Mouse (Mus musculus): ENCODE results near the gene Gm44511. TPM values are rescaled to one million over a fixed set of nuclear protein-coding genes. Genes with fewer than 3 reads are reported as not detected.

Gm44511 gene
- polyA plus RNA-seq (2017; shearing (Covaris generic)), result not detected

GRCm38 (mm10) chr6:128826132-128826531, at the start of gene Gm44511, which contains the start of gene Klrb1b:
TSS of gene Gm44511 (minus strand) at chr6:128826315.
TSS of gene Klrb1b (minus strand) at chr6:128826331.

DNA sequence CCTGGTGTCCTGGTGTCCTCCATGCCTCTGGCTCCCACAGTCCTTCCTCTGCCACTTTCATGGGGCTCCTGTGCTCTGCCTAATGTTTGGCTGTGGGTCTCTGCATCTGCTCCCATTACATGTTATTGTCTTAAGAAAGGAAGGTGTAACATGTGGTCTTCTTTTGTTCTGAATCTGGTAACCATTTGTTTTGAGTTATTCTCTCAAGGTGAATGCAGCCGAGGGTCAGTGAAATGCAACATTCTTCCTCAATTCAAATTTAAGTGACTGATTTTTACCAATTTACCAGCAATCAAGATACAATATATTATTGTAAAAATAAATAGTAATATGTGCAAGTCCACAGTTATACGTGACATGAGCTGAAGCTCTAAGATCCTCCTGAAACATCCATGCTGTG, 37.0 kb downstream of the Gm44511 start, which contains the start of gene Klrb1c:
Klrb1c (minus strand) TSS at position 101 of the 400 bp plus-strand sequence.

Other genes starting within 250 kb of the Gm44511 start
- gene A2ml1, start 244.7 kb downstream of the Gm44511 start, polyA plus RNA-seq (2017; shearing (Covaris generic)), result not detected
- gene Klrb1a, start 202.8 kb downstream of the Gm44511 start, polyA plus RNA-seq (2017; shearing (Covaris generic)), result not detected
- not detected for gene Clec2h, start 163.9 kb downstream of the Gm44511 start, polyA plus RNA-seq (2017; shearing (Covaris generic))
- not detected for gene Klrb1, start 103.3 kb downstream of the Gm44511 start, polyA plus RNA-seq (2017; shearing (Covaris generic))
- gene Klrb1c, start 37.1 kb downstream of the Gm44511 start, polyA plus RNA-seq (2017; shearing (Covaris generic)), result 3.7 TPM
- gene Klrb1b, start within 50 bp of the Gm44511 start, polyA plus RNA-seq (2017; shearing (Covaris generic)), result not detected
- gene Clec2i, start 61.3 kb upstream of the Gm44511 start, polyA plus RNA-seq (2017; shearing (Covaris generic)), result 119 TPM
- 4.9 TPM for gene BC035044, start 64.8 kb upstream of the Gm44511 start, polyA plus RNA-seq (2017; shearing (Covaris generic))
- gene Clec2g, start 108.1 kb upstream of the Gm44511 start, polyA plus RNA-seq (2017; shearing (Covaris generic)), result not detected
- gene Klrb1f, start 219.6 kb upstream of the Gm44511 start, polyA plus RNA-seq (2017; shearing (Covaris generic)), result 3.6 TPM